Mouse (Mus musculus): Measurements from ENCODE around the gene Tnr. TPM values are rescaled to one million over a fixed set of nuclear protein-coding genes. Genes with fewer than 3 reads are reported as not detected.

The Tnr gene
- polyA plus RNA-seq, 1 experiment from 2014 or later: not detected

DNA sequence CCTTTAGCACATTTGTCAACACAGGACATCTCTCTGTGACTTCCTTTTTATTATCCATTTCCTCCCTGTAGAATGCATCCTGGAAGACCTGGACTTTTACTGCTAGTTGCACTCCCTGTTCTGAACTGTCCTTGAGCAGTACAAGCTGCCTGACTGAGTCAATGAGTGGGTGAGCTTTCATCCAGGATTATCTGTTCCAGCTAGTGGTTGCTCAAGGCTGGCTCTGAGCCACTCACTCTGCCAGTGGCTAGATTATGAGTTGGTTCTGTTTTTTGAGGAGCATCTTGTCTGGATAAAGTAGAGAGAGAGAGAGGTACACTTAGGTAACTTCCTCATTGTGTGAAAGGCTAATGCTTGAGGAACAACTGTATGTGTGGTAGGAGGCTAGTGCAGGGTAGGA, 14.0 kb downstream of the Tnr start:
- Histone ChIP-seq H3K27ac (ENCODE audit: low read depth) (no peak overlapping the region), H3K9me3 (ENCODE audit: low read depth, low read length) (no peaks in the 10 kb centered on the region), H3K4me2 (no peak overlapping the region), H3K36me3 (ENCODE audit: insufficient read depth) (no peaks in the 10 kb centered on the region), H3K27me3 (ENCODE audit: insufficient read depth, low read length) (no peaks in the 10 kb centered on the region), H3K9ac (no peak overlapping the region), H3K4me3 (ENCODE audit: low read depth, low read length) (no peak overlapping the region), H3K4me1 (ENCODE audit: insufficient read depth) (no peaks in the 10 kb centered on the region)
- no peak for ATAC-seq (ENCODE audit: insufficient read depth)
- DNase-seq: no peak
- TF ChIP-seq CTCF (IDR thresholded peaks at IDR 0.05; ENCODE audit: low read depth): no peak

- WGBS: 34% methylated on average over 7 of the region's 7 CpGs
- H3K4me3 ChIP-seq (ENCODE audit: low read depth, low read length): no peak overlapping the region
- no peak for TF ChIP-seq CTCF (IDR thresholded peaks at IDR 0.05; ENCODE audit: low read depth)
- no peak overlapping the region for H3K4me2 ChIP-seq
- no peak overlapping the region for H3K27ac ChIP-seq (ENCODE audit: low read depth)
- DNase-seq: no peak
- no peak for ATAC-seq (ENCODE audit: insufficient read depth)
- no peak overlapping the region for H3K9ac ChIP-seq
- H3K36me3 ChIP-seq (ENCODE audit: insufficient read depth): no peaks in the 10 kb centered on the region
- H3K4me1 ChIP-seq (ENCODE audit: insufficient read depth): no peaks in the 10 kb centered on the region
- H3K9me3 ChIP-seq (ENCODE audit: low read depth, low read length): no peaks in the 10 kb centered on the region
- H3K27me3 ChIP-seq (ENCODE audit: insufficient read depth, low read length): no peaks in the 10 kb centered on the region
These were observed 14.5 kb downstream of the Tnr start for GRCm38 (mm10) chr1:159538076-159538475.

- no peak for DNase-seq
- WGBS: 54% methylated on average over 9 of the region's 9 CpGs
These were observed 22.0 kb downstream of the Tnr start for GRCm38 (mm10) chr1:159545470-159546145.

DNA sequence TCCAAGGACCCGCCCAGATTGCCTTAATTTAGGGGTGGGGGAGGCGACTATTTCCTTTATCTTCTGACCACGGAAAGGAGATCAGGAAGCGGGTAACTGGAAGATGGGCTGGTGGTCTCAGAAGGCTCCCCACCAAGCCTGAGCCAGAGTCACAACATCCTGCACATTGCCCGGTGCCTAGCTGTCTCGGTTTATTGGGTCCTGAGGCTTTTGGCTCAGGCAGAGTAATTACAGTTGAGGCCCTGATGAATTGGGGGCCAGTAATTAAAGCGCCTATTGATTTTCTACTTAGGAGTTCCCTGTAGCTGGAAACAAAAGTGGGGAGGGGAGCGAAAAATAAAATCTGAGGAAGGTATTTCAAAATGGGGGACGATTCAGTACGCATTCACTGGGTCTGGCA, 27.5 kb downstream of the Tnr start:
- DNase-seq (no peak), ATAC-seq (ENCODE audit: insufficient read depth) (no peak)

More at GRCm38 (mm10) chr1:159545470-159546145, 22.0 kb downstream of the Tnr start:
- Histone ChIP-seq H3K4me2 (no peak overlapping the region), H3K36me3 (ENCODE audit: insufficient read depth) (no peaks in the 10 kb centered on the region), H3K27ac (ENCODE audit: low read depth) (no peak overlapping the region), H3K9me3 (ENCODE audit: low read depth, low read length) (no peaks in the 10 kb centered on the region), H3K4me3 (ENCODE audit: low read depth, low read length) (no peak overlapping the region), H3K4me1 (ENCODE audit: insufficient read depth) (no peaks in the 10 kb centered on the region), H3K27me3 (ENCODE audit: insufficient read depth, low read length) (no peaks in the 10 kb centered on the region), H3K9ac (no peak overlapping the region)
- no peak for ATAC-seq (ENCODE audit: insufficient read depth)
- no peak for TF ChIP-seq CTCF (IDR thresholded peaks at IDR 0.05; ENCODE audit: low read depth)

GRCm38 (mm10) chr1:159551591-159552442, 28.2 kb downstream of the Tnr start:
- WGBS: 46% methylated on average over 17 of the region's 17 CpGs
- H3K27me3 ChIP-seq (ENCODE audit: insufficient read depth, low read length): no peaks in the 10 kb centered on the region
- DNase-seq (peak; percentile 25), ATAC-seq (ENCODE audit: insufficient read depth) (no peak)
- H3K36me3 ChIP-seq (ENCODE audit: insufficient read depth): no peaks in the 10 kb centered on the region
- no peak overlapping the region for H3K4me2 ChIP-seq
- no peak overlapping the region for H3K27ac ChIP-seq (ENCODE audit: low read depth)
- no peaks in the 10 kb centered on the region for H3K4me1 ChIP-seq (ENCODE audit: insufficient read depth)
- H3K9ac ChIP-seq: no peak overlapping the region
- H3K4me3 ChIP-seq (ENCODE audit: low read depth, low read length): no peak overlapping the region
- no peak for TF ChIP-seq CTCF (IDR thresholded peaks at IDR 0.05; ENCODE audit: low read depth)
- no peaks in the 10 kb centered on the region for H3K9me3 ChIP-seq (ENCODE audit: low read depth, low read length)

More for the DNA sequence above, 27.5 kb downstream of the Tnr start:
- no peak overlapping the region for H3K27ac ChIP-seq (ENCODE audit: low read depth)
- H3K36me3 ChIP-seq (ENCODE audit: insufficient read depth): no peaks in the 10 kb centered on the region
- H3K4me2 ChIP-seq: no peak overlapping the region
- 71% methylated on average over 10 of the region's 10 CpGs for WGBS
- no peak overlapping the region for H3K9ac ChIP-seq
- no peaks in the 10 kb centered on the region for H3K4me1 ChIP-seq (ENCODE audit: insufficient read depth)
- no peak overlapping the region for H3K4me3 ChIP-seq (ENCODE audit: low read depth, low read length)
- TF ChIP-seq CTCF (IDR thresholded peaks at IDR 0.05; ENCODE audit: low read depth): no peak
- H3K27me3 ChIP-seq (ENCODE audit: insufficient read depth, low read length): no peaks in the 10 kb centered on the region
- no peaks in the 10 kb centered on the region for H3K9me3 ChIP-seq (ENCODE audit: low read depth, low read length)

DNA sequence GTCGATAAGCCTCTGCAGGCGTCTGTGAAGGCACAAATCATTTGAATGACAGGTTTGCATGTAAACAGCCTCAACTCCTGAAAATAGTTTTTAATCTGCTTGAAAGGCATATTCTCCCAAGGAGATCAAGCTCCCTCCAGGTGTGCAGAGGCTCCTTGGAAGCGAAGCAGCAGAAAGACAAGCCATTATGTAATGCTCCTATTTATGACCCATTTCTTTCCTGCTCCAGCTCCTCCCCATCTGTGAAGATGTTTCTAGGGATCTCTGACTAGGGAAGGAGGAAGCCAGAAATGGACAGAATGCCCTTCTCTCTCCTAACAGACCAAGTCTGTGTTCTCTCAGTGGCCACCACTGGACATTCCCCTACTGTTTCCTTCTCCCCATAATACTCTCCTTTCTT, 38.0 kb downstream of the Tnr start:
- Histone ChIP-seq H3K27ac (ENCODE audit: low read depth) (no peak overlapping the region), H3K9ac (no peak overlapping the region), H3K9me3 (ENCODE audit: low read depth, low read length) (no peaks in the 10 kb centered on the region), H3K27me3 (ENCODE audit: insufficient read depth, low read length) (no peaks in the 10 kb centered on the region), H3K4me1 (ENCODE audit: insufficient read depth) (no peaks in the 10 kb centered on the region), H3K4me3 (ENCODE audit: low read depth, low read length) (no peak overlapping the region), H3K36me3 (ENCODE audit: insufficient read depth) (no peaks in the 10 kb centered on the region), H3K4me2 (no peak overlapping the region)
- no peak for ATAC-seq (ENCODE audit: insufficient read depth)
- no peak for TF ChIP-seq CTCF (IDR thresholded peaks at IDR 0.05; ENCODE audit: low read depth)
- 54% methylated on average over 3 of the region's 3 CpGs for WGBS
- no peak for DNase-seq

GRCm38 (mm10) chr1:159565129-159565528, 41.6 kb downstream of the Tnr start:
- no peak overlapping the region for H3K4me2 ChIP-seq
- no peak overlapping the region for H3K9ac ChIP-seq
- 0 out of 2 replicates have a peak, but pooled peaks cover 3% of the 10 kb centered on the region for H3K4me1 ChIP-seq (ENCODE audit: insufficient read depth)
- no peak overlapping the region for H3K27ac ChIP-seq (ENCODE audit: low read depth)
- H3K9me3 ChIP-seq (ENCODE audit: low read depth, low read length): no peaks in the 10 kb centered on the region
- no peaks in the 10 kb centered on the region for H3K36me3 ChIP-seq (ENCODE audit: insufficient read depth)
- ATAC-seq (ENCODE audit: insufficient read depth) (no peak), DNase-seq (no peak)
- 78% methylated on average over 1 of the region's 1 CpGs for WGBS
- TF ChIP-seq CTCF (IDR thresholded peaks at IDR 0.05; ENCODE audit: low read depth): no peak
- H3K27me3 ChIP-seq (ENCODE audit: insufficient read depth, low read length): no peaks in the 10 kb centered on the region
- no peak overlapping the region for H3K4me3 ChIP-seq (ENCODE audit: low read depth, low read length)

All from lung, embryonic 14.5 days (tissue).